Mouse (Mus musculus) cerebellum, adult 2 months (tissue): ENCODE measurements around the gene Siglech. TPM values are rescaled to one million over a fixed set of nuclear protein-coding genes. Genes with fewer than 3 reads are reported as not detected.

Experiments
- DNase-seq, 2 experiments: peaks; one replicate each; pipeline ENCODE4 v3.0.0; 2021
- H3K27ac ChIP-seq: fragments of 200-500 bp; 2 replicates; pipeline ENCODE4 v1.5.1; 2012; ENCODE audit warnings: low read length, control low read depth, inconsistent platforms; ENCODE audit not compliant: insufficient read depth
- H3K27me3 ChIP-seq: fragments of 200-500 bp; 2 replicates; pipeline ENCODE4 v1.6.1; 2012; ENCODE audit warnings: inconsistent platforms, mild to moderate bottlenecking, low read length, moderate library complexity; ENCODE audit not compliant: control insufficient read depth, insufficient read depth
- H3K4me1 ChIP-seq: fragments of 200-500 bp; 2 replicates; pipeline ENCODE4 v1.6.1; 2011; ENCODE audit warnings: low read length; ENCODE audit not compliant: control insufficient read depth, insufficient read depth
- H3K4me3 ChIP-seq: fragments of 200-500 bp; replicated peaks from 2 replicates; pipeline ENCODE3; 2011; ENCODE audit warnings: mild to moderate bottlenecking, low read depth, low read length, control low read depth; ENCODE audit not compliant: insufficient read depth
- CTCF ChIP-seq: fragments of 200-500 bp; IDR thresholded peaks from 2 replicates; pipeline ENCODE4 v1.5.1; 2011; ENCODE audit warnings: low read depth, mild to moderate bottlenecking, control low read depth, low read length, moderate library complexity, borderline replicate concordance; ENCODE audit not compliant: insufficient read depth
- POLR2A ChIP-seq: fragments of 200-500 bp; IDR thresholded peaks from 2 replicates; pipeline ENCODE4 v1.6.1; 2011; ENCODE audit warnings: low read length, control low read depth, borderline replicate concordance; ENCODE audit not compliant: insufficient read depth
- whole genome bisulfite sequencing: fragments of 180-500 bp; shearing (Covaris S2); methylation state at CpG from one replicate; pipeline ENCODE4 v1.1.7; 2018; 5-methylcytosine and 5-hydroxymethylcytosine counted together
- polyA plus RNA-seq: library from polyadenylated mRNA; depleted of rRNA; stranded (reverse); fragments of >200 nt; gene quantifications from 2 replicates; pipeline ENCODE4 v1.2.3, GENCODE M21; 2012; rRNA removed

The Siglech gene
- polyA plus RNA-seq, 1 experiment = 7.8 TPM

GRCm38 (mm10) chr7:55793952-55794603 lies 26.1 kb downstream of the Siglech start, which contains the start of gene Tubgcp5:
TSS of gene Tubgcp5 (plus strand) at chr7:55794154.
- peak; percentile 95 to 97 for DNase-seq
- H3K27me3 ChIP-seq = no peaks in the 10 kb centered on the region
- no peak within 1 kb of the TSS for H3K27ac ChIP-seq
- H3K4me1 ChIP-seq = peaks cover 7% of the 10 kb centered on the region; the same call in 1 of the 2 replicates
- peak; percentile 92 for TF ChIP-seq POLR2A
- no peak for TF ChIP-seq CTCF
- peak within 1 kb of the TSS; percentile 72 for H3K4me3 ChIP-seq
- WGBS = under 1% methylated on average over 51 of the region's 51 CpGs

- H3K4me1 ChIP-seq = peaks cover 3% of the 10 kb centered on the region; the same call in 1 of the 2 replicates
- TF ChIP-seq POLR2A (no peak), CTCF (no peak)
- H3K27me3 ChIP-seq = no peaks in the 10 kb centered on the region
- DNase-seq = no peak
- H3K4me3 ChIP-seq = no peak overlapping the region
- WGBS = 94% methylated on average over 3 of the region's 3 CpGs
- H3K27ac ChIP-seq = no peak overlapping the region
These were observed 32.0 kb downstream of the Siglech start for GRCm38 (mm10) chr7:55799981-55800380.

- over 99% methylated on average over 2 of the region's 2 CpGs for WGBS
- Histone ChIP-seq H3K4me1 (no peaks in the 10 kb centered on the region), H3K4me3 (no peak overlapping the region), H3K27ac (no peak overlapping the region), H3K27me3 (no peaks in the 10 kb centered on the region)
- no peak for TF ChIP-seq POLR2A
- no peak for TF ChIP-seq CTCF
- no peak for DNase-seq
These were observed 42.0 kb downstream of the Siglech start for GRCm38 (mm10) chr7:55809967-55810366.

- H3K4me1 ChIP-seq = no peaks in the 10 kb centered on the region
- DNase-seq = no peak
- no peak overlapping the region for H3K27ac ChIP-seq
- 80% methylated on average over 5 of the region's 5 CpGs for WGBS
- H3K4me3 ChIP-seq = no peak overlapping the region
- no peaks in the 10 kb centered on the region for H3K27me3 ChIP-seq
- no peak for TF ChIP-seq POLR2A
- TF ChIP-seq CTCF = no peak
These were observed 56.5 kb downstream of the Siglech start for GRCm38 (mm10) chr7:55824468-55824867.

GRCm38 (mm10) chr7:55827551-55827950 lies 59.6 kb downstream of the Siglech start:
- Histone ChIP-seq H3K27ac (no peak overlapping the region), H3K4me3 (no peak overlapping the region), H3K27me3 (no peaks in the 10 kb centered on the region), H3K4me1 (no peaks in the 10 kb centered on the region)
- 92% methylated on average over 9 of the region's 9 CpGs for WGBS
- DNase-seq = no peak
- TF ChIP-seq CTCF (no peak), POLR2A (no peak)

Other genes with a start within 250 kb of the Siglech start
- 26.9 and 30.4 TPM in 2 replicates for gene Tubgcp5, start 26.0 kb downstream of the Siglech start, polyA plus RNA-seq
- 48.2 and 52.8 TPM in 2 replicates for gene Cyfip1, start 73.6 kb downstream of the Siglech start, polyA plus RNA-seq
- 19.5 and 20.5 TPM in 2 replicates for gene Nipa2, start 194.3 kb downstream of the Siglech start, polyA plus RNA-seq